Mouse (Mus musculus): ENCODE data around the gene Cd300lf. TPM values are rescaled to one million over a fixed set of nuclear protein-coding genes. Genes with fewer than 3 reads are reported as not detected.

Cd300lf gene
- polyA plus RNA-seq, 1 experiment from 2014 or later = 1.6 TPM

- Histone ChIP-seq H3K27me3 (replicated peaks; ENCODE audit: control insufficient read depth, insufficient read depth, low read length) (no peaks in the 10 kb centered on the region), H3K4me3 (ENCODE audit: low read length) (no peak overlapping the region), H3K9me3 (ENCODE audit: control insufficient read depth, low read length) (no peaks in the 10 kb centered on the region), H3K4me2 (ENCODE audit: low read depth, low read length) (peak overlapping the region; percentile 44), H3K27ac (ENCODE audit: low read length) (0 out of 2 replicates have a peak overlapping the region, but pooled peaks have one; percentile 14), H3K36me3 (ENCODE audit: control insufficient read depth, insufficient read depth, low read length) (no peaks in the 10 kb centered on the region), H3K4me1 (ENCODE audit: control insufficient read depth, insufficient read depth, low read length) (peaks cover 70% of the 10 kb centered on the region), H3K9ac (ENCODE audit: low read depth, low read length) (no peak overlapping the region)
- 34% methylated on average over 4 of the region's 4 CpGs for WGBS
- peak; percentile 60 for ATAC-seq
These were observed 39.1 kb upstream of the Cd300lf start for GRCm38 (mm10) chr11:115172825-115173287.

GRCm38 (mm10) chr11:115171125-115171524 lies 37.3 kb upstream of the Cd300lf start:
- ATAC-seq = no peak
- Histone ChIP-seq H3K9me3 (ENCODE audit: control insufficient read depth, low read length) (no peaks in the 10 kb centered on the region), H3K4me2 (ENCODE audit: low read depth, low read length) (no peak overlapping the region), H3K27ac (ENCODE audit: low read length) (no peak overlapping the region), H3K27me3 (replicated peaks; ENCODE audit: control insufficient read depth, insufficient read depth, low read length) (no peaks in the 10 kb centered on the region), H3K36me3 (ENCODE audit: control insufficient read depth, insufficient read depth, low read length) (0 out of 2 replicates have a peak, but pooled peaks cover 2% of the 10 kb centered on the region), H3K4me1 (ENCODE audit: control insufficient read depth, insufficient read depth, low read length) (peaks cover 68% of the 10 kb centered on the region), H3K4me3 (ENCODE audit: low read length) (no peak overlapping the region), H3K9ac (ENCODE audit: low read depth, low read length) (peak overlapping the region; percentile 20; the same call in 1 of the 2 replicates)
- 46% methylated on average over 8 of the region's 8 CpGs for WGBS

GRCm38 (mm10) chr11:115169430-115169829 lies 35.6 kb upstream of the Cd300lf start:
- Histone ChIP-seq H3K4me3 (ENCODE audit: low read length) (no peak overlapping the region), H3K4me1 (ENCODE audit: control insufficient read depth, insufficient read depth, low read length) (peaks cover 58% of the 10 kb centered on the region)
- no peak for ATAC-seq

GRCm38 (mm10) chr11:115167631-115168249 lies 33.9 kb upstream of the Cd300lf start:
- 72% methylated on average over 8 of the region's 8 CpGs for WGBS
- Histone ChIP-seq H3K4me3 (ENCODE audit: low read length) (no peak overlapping the region), H3K27me3 (replicated peaks; ENCODE audit: control insufficient read depth, insufficient read depth, low read length) (no peaks in the 10 kb centered on the region), H3K4me1 (ENCODE audit: control insufficient read depth, insufficient read depth, low read length) (peaks cover 45% of the 10 kb centered on the region), H3K4me2 (ENCODE audit: low read depth, low read length) (peak overlapping the region; percentile 21; the same call in 1 of the 2 replicates), H3K36me3 (ENCODE audit: control insufficient read depth, insufficient read depth, low read length) (0 out of 2 replicates have a peak, but pooled peaks cover 2% of the 10 kb centered on the region), H3K9ac (ENCODE audit: low read depth, low read length) (peak overlapping the region; percentile 3; the same call in 1 of the 2 replicates), H3K27ac (ENCODE audit: low read length) (no peak overlapping the region), H3K9me3 (ENCODE audit: control insufficient read depth, low read length) (no peaks in the 10 kb centered on the region)
- no peak for ATAC-seq

More at GRCm38 (mm10) chr11:115169430-115169829, 35.6 kb upstream of the Cd300lf start:
- no peaks in the 10 kb centered on the region for H3K27me3 ChIP-seq (replicated peaks; ENCODE audit: control insufficient read depth, insufficient read depth, low read length)
- H3K4me2 ChIP-seq (ENCODE audit: low read depth, low read length) = no peak overlapping the region
- 83% methylated on average over 4 of the region's 4 CpGs for WGBS
- no peaks in the 10 kb centered on the region for H3K9me3 ChIP-seq (ENCODE audit: control insufficient read depth, low read length)
- no peak overlapping the region for H3K27ac ChIP-seq (ENCODE audit: low read length)
- H3K36me3 ChIP-seq (ENCODE audit: control insufficient read depth, insufficient read depth, low read length) = 0 out of 2 replicates have a peak, but pooled peaks cover 2% of the 10 kb centered on the region
- no peak overlapping the region for H3K9ac ChIP-seq (ENCODE audit: low read depth, low read length)

- no peaks in the 10 kb centered on the region for H3K9me3 ChIP-seq (ENCODE audit: control insufficient read depth, low read length)
- peak overlapping the region; percentile 78; the same call in 1 of the 2 replicates for H3K4me2 ChIP-seq (ENCODE audit: low read depth, low read length)
- no peak for ATAC-seq
- H3K4me1 ChIP-seq (ENCODE audit: control insufficient read depth, insufficient read depth, low read length) = peaks cover 44% of the 10 kb centered on the region
- H3K27ac ChIP-seq (ENCODE audit: low read length) = peak overlapping the region; percentile 39; the same call in 1 of the 2 replicates
- peak overlapping the region; percentile 35; the same call in 1 of the 2 replicates for H3K9ac ChIP-seq (ENCODE audit: low read depth, low read length)
- no peaks in the 10 kb centered on the region for H3K27me3 ChIP-seq (replicated peaks; ENCODE audit: control insufficient read depth, insufficient read depth, low read length)
- 0 out of 2 replicates have a peak, but pooled peaks cover 2% of the 10 kb centered on the region for H3K36me3 ChIP-seq (ENCODE audit: control insufficient read depth, insufficient read depth, low read length)
- H3K4me3 ChIP-seq (ENCODE audit: low read length) = peak overlapping the region; percentile 13
- 56% methylated on average over 3 of the region's 3 CpGs for WGBS
These were observed 33.0 kb upstream of the Cd300lf start for GRCm38 (mm10) chr11:115166776-115167175.

GRCm38 (mm10) chr11:115164976-115165374 lies 31.2 kb upstream of the Cd300lf start:
- H3K27ac ChIP-seq (ENCODE audit: low read length) = peak overlapping the region; percentile 85
- H3K4me2 ChIP-seq (ENCODE audit: low read depth, low read length) = peak overlapping the region; percentile 78
- H3K27me3 ChIP-seq (replicated peaks; ENCODE audit: control insufficient read depth, insufficient read depth, low read length) = no peaks in the 10 kb centered on the region
- peaks cover 45% of the 10 kb centered on the region for H3K4me1 ChIP-seq (ENCODE audit: control insufficient read depth, insufficient read depth, low read length)
- H3K9me3 ChIP-seq (ENCODE audit: control insufficient read depth, low read length) = no peaks in the 10 kb centered on the region
- peak; percentile 34 for ATAC-seq
- H3K9ac ChIP-seq (ENCODE audit: low read depth, low read length) = peak overlapping the region; percentile 85
- H3K4me3 ChIP-seq (ENCODE audit: low read length) = peak overlapping the region; percentile 93
- 2% methylated on average over 9 of the region's 9 CpGs for WGBS
- 0 out of 2 replicates have a peak, but pooled peaks cover 2% of the 10 kb centered on the region for H3K36me3 ChIP-seq (ENCODE audit: control insufficient read depth, insufficient read depth, low read length)

GRCm38 (mm10) chr11:115164341-115164975 lies 30.7 kb upstream of the Cd300lf start:
- peak overlapping the region; percentile 93 for H3K4me3 ChIP-seq (ENCODE audit: low read length)
- H3K27me3 ChIP-seq (replicated peaks; ENCODE audit: control insufficient read depth, insufficient read depth, low read length) = no peaks in the 10 kb centered on the region
- peak overlapping the region; percentile 78 for H3K4me2 ChIP-seq (ENCODE audit: low read depth, low read length)
- H3K27ac ChIP-seq (ENCODE audit: low read length) = peak overlapping the region; percentile 85
- 0 out of 2 replicates have a peak, but pooled peaks cover 2% of the 10 kb centered on the region for H3K36me3 ChIP-seq (ENCODE audit: control insufficient read depth, insufficient read depth, low read length)
- WGBS = under 1% methylated on average over 14 of the region's 14 CpGs
- no peaks in the 10 kb centered on the region for H3K9me3 ChIP-seq (ENCODE audit: control insufficient read depth, low read length)
- peak overlapping the region; percentile 85 for H3K9ac ChIP-seq (ENCODE audit: low read depth, low read length)
- peak; percentile 40 for ATAC-seq
- H3K4me1 ChIP-seq (ENCODE audit: control insufficient read depth, insufficient read depth, low read length) = peaks cover 45% of the 10 kb centered on the region

- peak overlapping the region; percentile 85 for H3K9ac ChIP-seq (ENCODE audit: low read depth, low read length)
- under 1% methylated on average over 47 of the region's 47 CpGs for WGBS
- H3K4me1 ChIP-seq (ENCODE audit: control insufficient read depth, insufficient read depth, low read length) = peaks cover 45% of the 10 kb centered on the region
- peak; percentile 4 for ATAC-seq
- peak overlapping the region; percentile 78 for H3K4me2 ChIP-seq (ENCODE audit: low read depth, low read length)
- H3K36me3 ChIP-seq (ENCODE audit: control insufficient read depth, insufficient read depth, low read length) = 0 out of 2 replicates have a peak, but pooled peaks cover 2% of the 10 kb centered on the region
- peak overlapping the region; percentile 93 for H3K4me3 ChIP-seq (ENCODE audit: low read length)
- H3K27me3 ChIP-seq (replicated peaks; ENCODE audit: control insufficient read depth, insufficient read depth, low read length) = no peaks in the 10 kb centered on the region
- peak overlapping the region; percentile 85 for H3K27ac ChIP-seq (ENCODE audit: low read length)
- no peaks in the 10 kb centered on the region for H3K9me3 ChIP-seq (ENCODE audit: control insufficient read depth, low read length)
These were observed 29.9 kb upstream of the Cd300lf start for GRCm38 (mm10) chr11:115163568-115164150.
